Mouse (Mus musculus): ENCODE data around the gene Rps27a.

Rps27a gene

DNA sequence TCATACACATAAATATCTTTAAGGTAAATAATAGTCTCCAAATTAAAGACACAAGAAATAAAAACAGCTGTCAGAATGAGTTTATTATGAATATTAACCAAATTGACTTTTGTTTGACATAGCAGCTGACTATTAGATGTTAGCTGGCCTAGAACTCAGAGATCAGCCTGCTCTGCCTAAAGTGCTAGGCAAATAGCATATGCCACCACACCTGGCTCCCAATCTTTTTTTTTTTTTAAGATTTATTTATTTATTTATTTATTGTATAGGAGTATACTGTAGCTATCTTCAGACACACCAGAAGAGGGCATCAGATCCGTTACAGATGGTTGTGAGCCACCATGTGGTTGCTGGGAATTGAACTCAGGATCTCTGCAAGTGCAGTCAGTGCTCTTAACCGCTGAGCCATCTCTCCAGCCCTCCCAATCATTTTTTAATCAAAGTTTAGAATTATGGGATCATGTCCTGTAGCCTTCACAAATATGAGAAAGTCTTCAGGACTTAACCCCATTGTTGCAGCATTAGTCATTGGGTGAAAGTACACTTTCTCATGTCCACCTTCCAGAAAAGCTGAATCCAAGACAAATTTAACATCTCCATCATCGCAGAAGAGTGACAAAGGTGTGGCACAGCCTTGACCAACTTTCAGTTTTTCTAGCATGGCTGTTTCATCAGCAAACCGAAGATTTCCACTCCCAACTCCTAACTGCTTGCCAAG, 34.9 kb downstream of the Rps27a start:
- no peak for DNase-seq

DNA sequence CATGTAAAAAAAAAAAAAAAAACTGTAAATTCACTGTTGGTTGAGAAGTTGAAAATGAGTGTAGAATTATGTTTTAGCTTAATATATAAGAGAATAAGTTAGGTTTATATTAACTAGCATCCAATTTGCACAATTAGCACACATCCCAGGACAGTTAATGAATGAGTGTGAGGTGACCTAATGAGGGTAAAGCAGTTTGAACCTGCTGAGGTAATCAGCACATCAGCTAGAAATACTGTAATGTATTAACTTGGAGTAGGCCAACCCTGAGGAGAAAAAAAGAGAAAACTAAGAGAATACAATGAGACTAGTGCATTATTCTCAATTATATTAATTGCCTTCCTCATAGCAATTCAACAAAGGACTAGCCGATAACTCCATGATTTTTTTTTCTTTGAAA, 38.5 kb downstream of the Rps27a start:
- DNase-seq = no peak

DNA sequence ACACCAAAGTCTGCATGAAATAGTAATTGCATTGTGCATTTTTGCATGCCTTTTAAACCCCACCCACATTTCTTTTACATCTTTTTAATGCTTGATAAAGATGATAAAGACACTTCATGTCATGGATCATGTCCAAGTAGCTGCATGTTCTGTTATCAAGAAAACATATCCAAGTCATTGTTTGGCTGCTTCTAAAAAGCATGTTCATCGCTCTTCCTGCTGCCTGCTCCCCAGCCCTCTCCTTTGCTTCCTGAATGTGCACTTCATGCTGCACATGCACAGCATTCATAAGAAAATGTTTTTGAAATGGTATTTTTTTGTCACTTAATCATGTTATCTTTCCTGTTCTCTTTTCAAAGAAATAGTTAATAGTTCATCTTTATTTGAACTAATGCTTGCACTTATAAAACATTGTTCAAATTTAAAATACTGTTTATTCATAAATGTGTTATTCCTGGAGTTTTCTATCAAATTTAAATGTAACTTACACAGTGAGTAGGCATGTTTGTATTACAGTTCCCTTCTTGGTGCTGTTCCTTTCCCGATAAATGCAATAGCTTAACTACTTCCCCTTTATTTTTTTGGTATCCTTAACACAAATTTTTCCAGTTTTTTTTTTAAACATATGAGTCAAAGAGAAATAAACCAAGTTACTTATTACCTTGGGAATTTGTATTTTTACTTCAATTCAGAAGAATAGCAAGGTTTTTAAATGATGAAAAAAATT, 42.8 kb downstream of the Rps27a start:
- DNase-seq = no peak

DNA sequence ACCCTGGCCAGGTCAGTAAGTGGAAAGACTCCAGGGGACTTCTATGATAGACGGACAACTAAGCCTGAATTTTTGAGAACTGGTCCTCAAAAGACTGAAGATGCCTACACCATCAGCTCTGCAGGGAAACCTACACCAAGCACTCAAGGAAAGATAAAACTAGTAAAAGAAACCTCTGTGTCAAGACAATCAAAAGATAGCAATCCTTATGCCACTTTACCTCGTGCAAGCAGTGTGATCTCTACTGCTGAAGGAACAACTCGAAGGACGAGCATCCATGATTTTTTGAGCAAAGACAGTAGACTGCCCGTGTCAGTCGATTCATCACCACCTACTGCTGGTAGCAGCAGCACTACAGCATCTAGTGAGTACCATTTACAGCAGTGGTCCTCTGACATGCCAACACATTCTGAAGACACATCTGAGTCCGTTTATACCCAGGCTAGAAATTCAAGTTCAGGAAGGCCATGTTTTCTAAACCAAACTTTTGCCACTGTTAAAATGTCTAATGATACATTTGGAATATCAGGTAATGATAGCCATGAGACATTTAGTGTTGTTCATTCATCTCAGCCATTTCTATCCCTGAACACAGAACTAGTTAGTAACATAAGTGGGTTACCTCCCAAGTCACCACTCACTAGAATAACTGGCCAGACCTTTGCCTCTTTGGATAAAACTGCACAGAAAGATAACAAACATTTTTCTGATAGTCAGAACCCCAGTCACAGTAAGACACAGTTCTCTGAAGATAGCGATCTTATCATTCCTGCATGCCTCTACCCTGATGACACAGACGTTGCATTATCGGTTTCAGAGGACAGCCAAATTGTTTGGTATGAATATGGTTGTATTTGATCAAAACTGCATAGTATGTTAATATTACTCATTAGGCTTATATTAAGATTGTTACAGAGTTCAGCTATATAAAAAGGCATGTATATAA, 43.7 kb downstream of the Rps27a start:
- DNase-seq = no peak

DNA sequence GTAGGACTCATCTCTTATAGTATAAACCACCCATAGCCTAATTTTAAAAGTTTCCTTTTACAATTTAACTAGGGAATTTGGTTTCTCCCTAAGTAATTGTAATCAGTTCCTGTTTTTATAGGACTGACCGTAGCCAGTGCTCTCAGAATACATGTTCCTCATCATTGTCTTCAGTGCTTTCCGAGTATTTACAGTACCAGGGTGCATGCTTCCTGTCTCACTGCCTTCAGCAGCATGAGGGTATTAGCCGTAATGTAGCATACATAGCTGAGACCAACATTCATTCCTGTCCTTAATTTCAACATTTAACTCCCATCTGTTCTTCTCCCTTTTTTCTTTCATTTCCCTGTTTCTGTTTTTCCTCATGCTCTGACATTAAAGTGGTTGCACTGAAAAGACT, 50.9 kb downstream of the Rps27a start:
- DNase-seq = no peak
